Mouse (Mus musculus) frontal cortex, postnatal 25 days (tissue): ENCODE measurements around the gene Nxpe4.
"Not testable (repeated sequence)": the region's sequence is repeated elsewhere in the genome, so short reads cannot be mapped to it uniquely, and the experiment has no call there.

Experiments used
- DNase-seq, 2 experiments: peaks; one replicate each; pipeline ENCODE4 v3.0.0; 2022; ENCODE audit warnings: low spot score in 2 of 2

Gene Nxpe4

GRCm38 (mm10) chr9:48161505-48162192, at the start of gene Nxpe4:
Nxpe4 (plus strand) TSS chr9:48162023.
- peak; percentile 56 to 73 for DNase-seq

DNA sequence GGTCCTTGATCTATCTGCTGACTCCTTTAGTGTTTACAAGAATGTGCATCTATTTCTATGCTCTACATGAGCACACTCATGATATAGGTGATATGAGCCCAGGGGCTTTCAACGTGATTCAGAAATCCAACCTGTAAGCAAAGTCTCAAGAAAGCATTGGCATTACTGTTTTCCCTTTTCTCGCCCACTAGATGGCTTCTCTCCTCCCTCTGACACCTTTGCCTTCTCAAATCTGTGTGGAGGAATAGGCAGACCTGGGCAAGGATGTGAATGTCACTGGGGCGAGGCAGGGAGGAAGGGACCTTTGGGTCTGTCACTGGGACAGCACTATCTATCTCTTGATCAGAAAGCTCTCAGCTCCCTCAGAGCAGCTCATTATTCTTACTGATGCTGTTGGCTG, 35.0 kb upstream of the Nxpe4 start:
- no peak for DNase-seq

DNA sequence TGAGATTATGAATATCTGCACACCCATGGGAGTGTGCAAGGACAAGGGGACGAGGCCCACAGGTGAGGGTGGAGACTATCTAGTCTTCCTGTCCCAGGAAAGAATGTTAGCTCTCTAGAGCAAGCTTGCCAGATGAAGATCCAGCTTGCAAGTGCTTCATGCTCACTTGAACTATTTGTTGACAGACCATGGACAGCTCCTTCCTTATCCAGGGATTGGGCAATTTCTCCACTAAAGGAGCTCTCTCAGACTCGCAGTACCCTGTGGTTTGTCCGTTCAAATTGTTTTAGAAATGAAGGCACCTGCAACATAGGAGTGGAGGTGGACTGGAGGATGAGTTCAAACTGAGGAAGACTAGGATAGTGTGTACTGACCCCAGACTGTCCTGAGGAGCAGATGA, 24.3 kb upstream of the Nxpe4 start:
- DNase-seq: no peak

DNA sequence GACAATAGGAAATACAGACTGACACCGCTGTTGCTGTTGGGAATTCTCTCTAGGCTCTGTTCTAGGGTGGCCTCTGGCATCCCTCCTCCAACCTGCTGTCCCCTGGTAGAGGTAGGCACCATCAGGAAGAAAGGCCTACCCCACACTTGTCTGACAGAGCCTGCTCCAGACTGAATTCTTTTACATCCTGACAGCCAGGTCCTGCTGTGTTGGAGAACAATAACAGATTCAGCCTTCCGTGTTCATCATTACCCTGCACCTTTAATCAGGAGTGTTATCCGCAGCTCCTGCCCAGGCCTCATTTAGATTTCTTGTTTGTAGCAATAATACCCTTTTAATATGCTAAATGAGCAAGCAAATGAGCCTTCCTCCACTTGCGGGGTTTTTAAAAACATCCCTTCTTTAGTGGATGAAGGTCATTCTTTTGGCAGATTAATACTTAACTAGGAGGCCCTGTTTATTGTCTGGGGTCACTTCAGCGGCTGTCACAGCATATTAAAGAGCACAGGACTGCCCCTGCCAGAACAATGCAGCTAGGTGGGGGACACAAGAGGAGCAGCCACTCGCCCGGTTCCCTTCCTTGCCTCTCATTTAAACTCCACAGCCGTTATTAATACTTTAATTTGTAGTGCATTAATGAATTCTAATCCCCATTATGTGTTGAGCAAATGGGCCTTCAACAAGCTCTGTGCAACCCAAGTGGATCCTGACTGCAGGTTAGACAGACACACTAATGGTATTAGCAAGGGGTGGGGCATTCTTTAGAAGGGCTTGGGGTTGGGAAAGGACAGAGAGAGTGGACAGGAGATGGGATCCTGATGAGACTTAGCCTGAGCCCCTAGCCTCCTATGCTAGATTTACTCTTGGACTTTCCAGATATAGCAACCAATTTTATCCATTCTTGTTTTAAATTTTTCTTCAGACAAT, 21.1 kb upstream of the Nxpe4 start:
- DNase-seq: no peak

DNA sequence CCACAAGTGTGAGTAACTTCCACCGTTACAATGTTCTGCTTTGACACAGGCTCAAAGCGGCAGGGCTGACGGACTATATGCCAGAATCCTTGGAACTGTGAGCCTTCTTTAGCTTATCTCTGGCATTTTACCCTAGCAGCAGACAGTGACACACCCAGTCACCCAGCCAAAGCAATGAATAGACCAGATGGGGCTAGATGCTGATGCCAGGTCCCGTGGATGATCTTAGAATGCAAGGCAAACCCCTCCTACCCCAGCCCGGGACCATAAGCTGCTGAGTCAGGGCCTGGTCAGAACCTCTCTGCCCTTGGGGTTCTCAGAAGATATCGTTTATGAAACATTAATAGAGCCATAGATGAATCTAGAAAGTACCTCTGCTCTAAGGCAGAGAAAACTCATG, 19.2 kb upstream of the Nxpe4 start:
- DNase-seq: no peak

GRCm38 (mm10) chr9:48146761-48147160, 15.1 kb upstream of the Nxpe4 start:
- no peak for DNase-seq

DNA sequence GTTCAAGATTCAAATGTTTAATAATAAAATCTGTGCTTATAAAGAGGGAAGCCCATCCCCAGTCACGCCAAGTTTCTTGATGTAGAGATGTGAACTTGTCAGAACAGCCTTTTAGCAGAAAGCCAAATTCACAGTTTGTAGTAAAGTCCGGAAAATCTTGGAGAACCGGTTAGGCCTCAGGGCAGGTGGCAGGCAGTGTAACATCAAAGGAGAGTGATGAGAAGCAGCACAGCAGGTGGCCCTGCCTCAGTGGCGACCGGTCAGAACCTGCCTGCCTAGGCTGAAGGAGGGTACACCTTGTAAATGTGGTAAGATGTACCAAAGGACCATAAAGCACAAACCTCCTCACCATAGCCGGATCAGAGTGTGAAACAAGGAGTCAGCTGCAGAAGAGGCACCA, 4.7 kb downstream of the Nxpe4 start:
- DNase-seq: not testable (repeated sequence)

GRCm38 (mm10) chr9:48176764-48177163, 14.9 kb downstream of the Nxpe4 start:
- DNase-seq: no peak

- DNase-seq: no peak
These were observed 19.5 kb downstream of the Nxpe4 start for GRCm38 (mm10) chr9:48181300-48181699.

GRCm38 (mm10) chr9:48182718-48183414, 21.0 kb downstream of the Nxpe4 start:
- DNase-seq: no peak

GRCm38 (mm10) chr9:48184319-48184718, 22.5 kb downstream of the Nxpe4 start:
- peak in 1 of 2 experiments; percentile 13 for DNase-seq

DNA sequence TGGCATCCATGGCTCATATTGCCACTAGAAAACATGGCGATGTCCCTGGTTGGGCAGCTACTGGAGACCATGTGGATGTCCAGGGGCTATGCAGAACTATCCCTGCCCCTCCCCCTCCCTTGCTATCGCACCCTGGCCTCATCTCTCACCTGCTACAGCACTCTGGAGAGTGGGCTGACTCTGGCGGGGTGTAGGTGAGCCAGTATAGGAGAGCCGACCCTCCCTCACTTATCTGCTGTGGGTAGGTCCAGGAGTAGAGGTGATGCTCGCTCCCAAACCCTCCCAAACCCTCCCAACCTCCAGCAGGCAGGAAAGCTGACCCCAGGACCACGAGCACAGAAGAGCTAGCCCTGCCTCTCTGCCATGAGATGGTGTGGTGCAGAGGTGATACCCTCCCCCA, 27.0 kb downstream of the Nxpe4 start:
- no peak for DNase-seq

- no peak for DNase-seq
These were observed 35.6 kb downstream of the Nxpe4 start for GRCm38 (mm10) chr9:48197458-48197884.

GRCm38 (mm10) chr9:48210970-48211369, 49.1 kb downstream of the Nxpe4 start:
- DNase-seq: no peak

GRCm38 (mm10) chr9:48211912-48212311, 50.1 kb downstream of the Nxpe4 start:
- DNase-seq: no peak

DNA sequence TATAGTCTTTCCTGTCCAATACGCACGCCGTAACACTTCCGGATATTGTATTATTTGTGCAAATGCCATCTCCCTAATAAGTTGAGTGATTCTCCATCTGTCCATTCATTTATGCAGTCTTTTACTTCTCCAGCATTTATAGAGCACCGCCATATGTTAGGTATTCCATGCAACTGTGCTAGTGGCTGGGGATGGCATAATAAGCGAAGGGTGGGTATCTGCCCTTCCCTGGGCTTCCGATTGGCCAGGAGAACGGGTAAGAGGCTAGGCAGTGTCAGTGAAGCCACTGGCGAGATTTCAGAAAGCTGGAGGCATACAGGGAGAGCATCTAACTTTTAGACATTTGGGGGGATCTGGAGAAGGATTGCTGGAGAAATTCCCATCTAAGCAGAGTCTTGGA, 52.9 kb downstream of the Nxpe4 start:
- DNase-seq: no peak

- DNase-seq: no peak
These were observed 54.5 kb downstream of the Nxpe4 start for GRCm38 (mm10) chr9:48216091-48217001.

DNA sequence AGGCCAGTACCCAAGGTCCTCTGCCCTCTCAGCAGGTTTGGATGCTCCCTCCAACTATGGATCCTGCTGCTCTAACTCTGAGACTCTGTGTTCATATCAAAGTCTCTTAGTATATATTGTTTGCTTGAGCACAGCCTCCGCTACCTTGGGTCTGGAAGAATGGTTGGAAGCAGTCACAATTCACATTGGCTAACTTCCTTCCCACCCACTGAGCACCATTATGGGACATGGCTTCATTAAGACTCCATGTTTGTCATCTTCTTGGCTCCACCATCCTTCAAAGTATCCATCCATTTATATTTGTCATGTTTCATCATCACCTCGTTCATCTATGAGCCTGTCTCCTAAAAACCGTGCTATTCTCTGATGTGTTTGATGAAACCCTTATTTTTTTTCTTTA, 68.9 kb downstream of the Nxpe4 start:
- DNase-seq: no peak

GRCm38 (mm10) chr9:48236455-48236854, 74.6 kb downstream of the Nxpe4 start:
- no peak for DNase-seq

- no peak for DNase-seq
These were observed 76.4 kb downstream of the Nxpe4 start for GRCm38 (mm10) chr9:48238153-48238755.

GRCm38 (mm10) chr9:48239461-48239860, 77.6 kb downstream of the Nxpe4 start:
- no peak for DNase-seq
